Mouse (Mus musculus): ENCODE results near the gene Cdk14. TPM values are rescaled to one million over a fixed set of nuclear protein-coding genes. Genes with fewer than 3 reads are reported as not detected.
"Not testable (repeated sequence)": the region's sequence is repeated elsewhere in the genome, so short reads cannot be mapped to it uniquely, and the experiment has no call there.

Gene Cdk14
- polyA plus RNA-seq, 1 experiment from 2014 or later: 19.7 TPM

GRCm38 (mm10) chr5:4916390-4917273, 503.5 kb downstream of the Cdk14 start:
- WGBS: 81% methylated on average over 10 of the region's 10 CpGs

GRCm38 (mm10) chr5:4904911-4905310, 515.2 kb downstream of the Cdk14 start:
- not testable (repeated sequence) for DNase-seq (ENCODE audit: low spot score); H3K36me3 ChIP-seq (ENCODE audit: insufficient read depth, low read length); H3K4me3 ChIP-seq (ENCODE audit: low read depth, low read length); H3K27me3 ChIP-seq (replicated peaks; ENCODE audit: insufficient read depth, low read length); H3K27ac ChIP-seq (ENCODE audit: low read length); H3K4me2 ChIP-seq (replicated peaks; ENCODE audit: low read depth, low read length); H3K9ac ChIP-seq (replicated peaks; ENCODE audit: low read depth); ATAC-seq; H3K4me1 ChIP-seq (ENCODE audit: insufficient read depth, low read depth, low read length); H3K9me3 ChIP-seq (ENCODE audit: low read length)
- WGBS: 83% methylated on average over 3 of the region's 3 CpGs

More at GRCm38 (mm10) chr5:4916390-4917273, 503.5 kb downstream of the Cdk14 start:
- DNase-seq (ENCODE audit: low spot score): no peak
- no peak for TF ChIP-seq CTCF (IDR thresholded peaks at IDR 0.05)
- TF ChIP-seq EP300 (IDR thresholded peaks at IDR 0.05): no peak
- no peaks in the 10 kb centered on the region for H3K9me3 ChIP-seq (ENCODE audit: low read length)
- H3K4me2 ChIP-seq (replicated peaks; ENCODE audit: low read depth, low read length): no peak overlapping the region
- no peak overlapping the region for H3K27ac ChIP-seq (ENCODE audit: low read length)
- no peak overlapping the region for H3K9ac ChIP-seq (replicated peaks; ENCODE audit: low read depth)
- H3K36me3 ChIP-seq (ENCODE audit: insufficient read depth, low read length): no peaks in the 10 kb centered on the region
- H3K4me1 ChIP-seq (ENCODE audit: insufficient read depth, low read depth, low read length): no peaks in the 10 kb centered on the region
- no peak for ATAC-seq
- H3K4me3 ChIP-seq (ENCODE audit: low read depth, low read length): no peak overlapping the region
- no peaks in the 10 kb centered on the region for H3K27me3 ChIP-seq (replicated peaks; ENCODE audit: insufficient read depth, low read length)

GRCm38 (mm10) chr5:4898241-4898640, 521.9 kb downstream of the Cdk14 start:
- Histone ChIP-seq H3K4me3 (ENCODE audit: low read depth, low read length) (no peak overlapping the region), H3K36me3 (ENCODE audit: insufficient read depth, low read length) (no peaks in the 10 kb centered on the region), H3K27ac (ENCODE audit: low read length) (no peak overlapping the region), H3K27me3 (replicated peaks; ENCODE audit: insufficient read depth, low read length) (no peaks in the 10 kb centered on the region), H3K9ac (replicated peaks; ENCODE audit: low read depth) (no peak overlapping the region), H3K4me2 (replicated peaks; ENCODE audit: low read depth, low read length) (no peak overlapping the region), H3K4me1 (ENCODE audit: insufficient read depth, low read depth, low read length) (no peaks in the 10 kb centered on the region), H3K9me3 (ENCODE audit: low read length) (no peaks in the 10 kb centered on the region)
- no peak for ATAC-seq
- TF ChIP-seq EP300 (IDR thresholded peaks at IDR 0.05): no peak
- no peak for TF ChIP-seq CTCF (IDR thresholded peaks at IDR 0.05)
- DNase-seq (ENCODE audit: low spot score): no peak
- WGBS: 75% methylated on average over 2 of the region's 2 CpGs

GRCm38 (mm10) chr5:4894988-4895387, 525.1 kb downstream of the Cdk14 start:
- Histone ChIP-seq H3K27ac (ENCODE audit: low read length) (no peak overlapping the region), H3K9me3 (ENCODE audit: low read length) (no peaks in the 10 kb centered on the region), H3K4me3 (ENCODE audit: low read depth, low read length) (no peak overlapping the region), H3K9ac (replicated peaks; ENCODE audit: low read depth) (no peak overlapping the region), H3K4me2 (replicated peaks; ENCODE audit: low read depth, low read length) (no peak overlapping the region), H3K27me3 (replicated peaks; ENCODE audit: insufficient read depth, low read length) (no peaks in the 10 kb centered on the region), H3K36me3 (ENCODE audit: insufficient read depth, low read length) (0 out of 2 replicates have a peak, but pooled peaks cover 3% of the 10 kb centered on the region), H3K4me1 (ENCODE audit: insufficient read depth, low read depth, low read length) (no peaks in the 10 kb centered on the region)
- no peak for ATAC-seq
- no peak for DNase-seq (ENCODE audit: low spot score)
- 63% methylated on average over 3 of the region's 3 CpGs for WGBS
- no peak for TF ChIP-seq CTCF (IDR thresholded peaks at IDR 0.05)
- TF ChIP-seq EP300 (IDR thresholded peaks at IDR 0.05): no peak

GRCm38 (mm10) chr5:4893852-4894207, 526.3 kb downstream of the Cdk14 start:
- no peak for ATAC-seq
- WGBS: 63% methylated on average over 5 of the region's 5 CpGs
- no peak overlapping the region for H3K27ac ChIP-seq (ENCODE audit: low read length)

GRCm38 (mm10) chr5:4893206-4893851, 526.8 kb downstream of the Cdk14 start:
- no peak for ATAC-seq
- TF ChIP-seq EP300 (IDR thresholded peaks at IDR 0.05) (no peak), CTCF (IDR thresholded peaks at IDR 0.05) (no peak)
- peak; percentile 19 for DNase-seq (ENCODE audit: low spot score)
- Histone ChIP-seq H3K9me3 (ENCODE audit: low read length) (no peaks in the 10 kb centered on the region), H3K27me3 (replicated peaks; ENCODE audit: insufficient read depth, low read length) (no peaks in the 10 kb centered on the region), H3K4me1 (ENCODE audit: insufficient read depth, low read depth, low read length) (no peaks in the 10 kb centered on the region), H3K9ac (replicated peaks; ENCODE audit: low read depth) (no peak overlapping the region), H3K27ac (ENCODE audit: low read length) (no peak overlapping the region), H3K36me3 (ENCODE audit: insufficient read depth, low read length) (0 out of 2 replicates have a peak, but pooled peaks cover 3% of the 10 kb centered on the region), H3K4me3 (ENCODE audit: low read depth, low read length) (no peak overlapping the region), H3K4me2 (replicated peaks; ENCODE audit: low read depth, low read length) (no peak overlapping the region)
- WGBS: 53% methylated on average over 5 of the region's 5 CpGs

More at GRCm38 (mm10) chr5:4893852-4894207, 526.3 kb downstream of the Cdk14 start:
- Histone ChIP-seq H3K36me3 (ENCODE audit: insufficient read depth, low read length) (0 out of 2 replicates have a peak, but pooled peaks cover 3% of the 10 kb centered on the region), H3K9me3 (ENCODE audit: low read length) (no peaks in the 10 kb centered on the region), H3K4me2 (replicated peaks; ENCODE audit: low read depth, low read length) (no peak overlapping the region), H3K4me1 (ENCODE audit: insufficient read depth, low read depth, low read length) (no peaks in the 10 kb centered on the region), H3K9ac (replicated peaks; ENCODE audit: low read depth) (no peak overlapping the region), H3K4me3 (ENCODE audit: low read depth, low read length) (no peak overlapping the region), H3K27me3 (replicated peaks; ENCODE audit: insufficient read depth, low read length) (no peaks in the 10 kb centered on the region)
- TF ChIP-seq CTCF (IDR thresholded peaks at IDR 0.05) (no peak), EP300 (IDR thresholded peaks at IDR 0.05) (no peak)
- no peak for DNase-seq (ENCODE audit: low spot score)
